Mouse (Mus musculus): ENCODE measurements around the gene Sorcs3. TPM values are rescaled to one million over a fixed set of nuclear protein-coding genes. Genes with fewer than 3 reads are reported as not detected.
A peak's percentile ranks its signal among the peaks of the same experiment; 100 is the strongest.

Gene Sorcs3
- polyA plus RNA-seq, 1 experiment: 10.2 TPM

- 74% methylated on average over 2 of the region's 2 CpGs for WGBS
- H3K4me1 ChIP-seq (ENCODE audit: control insufficient read depth, insufficient read depth, low read length): no peaks in the 10 kb centered on the region
- no peak for TF ChIP-seq CTCF (IDR thresholded peaks at IDR 0.05; ENCODE audit: borderline replicate concordance, insufficient read depth, low read depth, low read length)
- TF ChIP-seq POLR2A (IDR thresholded peaks at IDR 0.05; ENCODE audit: borderline replicate concordance, insufficient read depth, low read length): no peak
- no peak for DNase-seq
- H3K4me3 ChIP-seq (replicated peaks; ENCODE audit: insufficient read depth, low read depth, low read length): no peak overlapping the region
- H3K27ac ChIP-seq (ENCODE audit: insufficient read depth, low read length): no peak overlapping the region
- H3K27me3 ChIP-seq (ENCODE audit: control insufficient read depth, insufficient read depth, low read length): no peaks in the 10 kb centered on the region
Observed at GRCm38 (mm10) chr19:48686369-48686768, 480.5 kb downstream of the Sorcs3 start.

GRCm38 (mm10) chr19:48700111-48700658, 494.4 kb downstream of the Sorcs3 start:
- TF ChIP-seq POLR2A (IDR thresholded peaks at IDR 0.05; ENCODE audit: borderline replicate concordance, insufficient read depth, low read length) (no peak), CTCF (IDR thresholded peaks at IDR 0.05; ENCODE audit: borderline replicate concordance, insufficient read depth, low read depth, low read length) (no peak)
- Histone ChIP-seq H3K4me1 (ENCODE audit: control insufficient read depth, insufficient read depth, low read length) (no peaks in the 10 kb centered on the region), H3K27ac (ENCODE audit: insufficient read depth, low read length) (no peak overlapping the region), H3K4me3 (replicated peaks; ENCODE audit: insufficient read depth, low read depth, low read length) (no peak overlapping the region), H3K27me3 (ENCODE audit: control insufficient read depth, insufficient read depth, low read length) (no peaks in the 10 kb centered on the region)
- WGBS: 32% methylated on average over 6 of the region's 6 CpGs
- peak; percentile 10 to 55 for DNase-seq

GRCm38 (mm10) chr19:48703763-48704162, 497.9 kb downstream of the Sorcs3 start:
- DNase-seq: no peak
- no peak overlapping the region for H3K27ac ChIP-seq (ENCODE audit: insufficient read depth, low read length)
- no peak overlapping the region for H3K4me3 ChIP-seq (replicated peaks; ENCODE audit: insufficient read depth, low read depth, low read length)
- 95% methylated on average over 2 of the region's 2 CpGs for WGBS
- no peaks in the 10 kb centered on the region for H3K27me3 ChIP-seq (ENCODE audit: control insufficient read depth, insufficient read depth, low read length)
- no peaks in the 10 kb centered on the region for H3K4me1 ChIP-seq (ENCODE audit: control insufficient read depth, insufficient read depth, low read length)
- TF ChIP-seq POLR2A (IDR thresholded peaks at IDR 0.05; ENCODE audit: borderline replicate concordance, insufficient read depth, low read length): no peak
- no peak for TF ChIP-seq CTCF (IDR thresholded peaks at IDR 0.05; ENCODE audit: borderline replicate concordance, insufficient read depth, low read depth, low read length)

DNA sequence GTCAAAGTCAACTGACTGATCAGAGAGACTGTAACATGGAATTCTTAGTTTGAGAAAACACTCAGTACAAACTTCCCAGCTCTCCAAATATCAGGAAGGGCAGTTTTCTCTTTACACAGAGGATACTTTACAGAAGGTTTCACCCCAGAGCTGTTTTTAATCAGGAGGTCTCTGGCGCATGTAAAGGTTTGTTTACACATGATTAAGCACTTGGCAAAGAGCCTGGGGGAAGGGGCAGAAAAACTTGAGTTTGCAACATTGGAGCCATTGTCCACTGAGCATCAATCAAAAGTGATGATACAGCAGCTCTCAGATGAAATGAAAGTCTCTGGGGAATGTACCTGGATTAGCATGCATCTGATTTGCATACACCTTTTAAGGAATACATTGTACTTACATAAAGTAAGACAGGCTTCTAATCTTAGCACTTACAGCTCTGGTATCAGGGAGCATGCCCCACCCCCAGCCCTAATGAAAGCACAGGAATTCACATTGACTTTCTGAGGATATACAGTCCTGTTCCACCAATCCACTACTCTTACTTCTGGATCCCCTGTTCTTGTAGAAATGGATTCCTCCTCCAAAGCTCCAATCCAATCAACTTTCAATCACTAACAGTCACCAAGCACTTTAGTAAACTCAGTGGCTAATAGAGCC, 500.6 kb downstream of the Sorcs3 start:
- H3K27me3 ChIP-seq (ENCODE audit: control insufficient read depth, insufficient read depth, low read length): no peaks in the 10 kb centered on the region
- WGBS: 14% methylated on average over 1 of the region's 1 CpGs
- no peak for DNase-seq
- TF ChIP-seq CTCF (IDR thresholded peaks at IDR 0.05; ENCODE audit: borderline replicate concordance, insufficient read depth, low read depth, low read length) (no peak), POLR2A (IDR thresholded peaks at IDR 0.05; ENCODE audit: borderline replicate concordance, insufficient read depth, low read length) (no peak)
- no peaks in the 10 kb centered on the region for H3K4me1 ChIP-seq (ENCODE audit: control insufficient read depth, insufficient read depth, low read length)
- H3K4me3 ChIP-seq (replicated peaks; ENCODE audit: insufficient read depth, low read depth, low read length): no peak overlapping the region
- H3K27ac ChIP-seq (ENCODE audit: insufficient read depth, low read length): no peak overlapping the region

DNA sequence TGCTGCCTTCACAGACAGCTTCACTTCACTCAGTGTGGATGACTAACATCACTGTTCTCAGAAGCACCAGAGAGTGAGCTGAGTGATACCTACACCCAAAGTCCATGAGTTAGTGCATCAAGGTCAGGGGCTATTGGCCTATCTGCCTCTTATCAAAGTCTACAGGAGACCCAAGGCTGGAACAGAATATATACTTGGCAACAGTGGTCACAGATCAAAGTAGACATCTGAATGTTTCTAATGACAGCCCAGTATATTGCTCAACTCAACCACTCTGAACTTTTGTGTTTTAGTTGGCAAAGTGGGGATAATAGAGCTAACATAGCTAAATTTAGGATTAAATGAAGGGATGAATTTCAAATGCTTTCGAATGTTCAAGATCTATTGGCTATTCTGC, 501.1 kb downstream of the Sorcs3 start:
- 94% methylated on average over 1 of the region's 1 CpGs for WGBS
- no peak for DNase-seq
- Histone ChIP-seq H3K4me1 (ENCODE audit: control insufficient read depth, insufficient read depth, low read length) (no peaks in the 10 kb centered on the region), H3K4me3 (replicated peaks; ENCODE audit: insufficient read depth, low read depth, low read length) (no peak overlapping the region), H3K27me3 (ENCODE audit: control insufficient read depth, insufficient read depth, low read length) (no peaks in the 10 kb centered on the region), H3K27ac (ENCODE audit: insufficient read depth, low read length) (no peak overlapping the region)
- no peak for TF ChIP-seq CTCF (IDR thresholded peaks at IDR 0.05; ENCODE audit: borderline replicate concordance, insufficient read depth, low read depth, low read length)
- no peak for TF ChIP-seq POLR2A (IDR thresholded peaks at IDR 0.05; ENCODE audit: borderline replicate concordance, insufficient read depth, low read length)

DNA sequence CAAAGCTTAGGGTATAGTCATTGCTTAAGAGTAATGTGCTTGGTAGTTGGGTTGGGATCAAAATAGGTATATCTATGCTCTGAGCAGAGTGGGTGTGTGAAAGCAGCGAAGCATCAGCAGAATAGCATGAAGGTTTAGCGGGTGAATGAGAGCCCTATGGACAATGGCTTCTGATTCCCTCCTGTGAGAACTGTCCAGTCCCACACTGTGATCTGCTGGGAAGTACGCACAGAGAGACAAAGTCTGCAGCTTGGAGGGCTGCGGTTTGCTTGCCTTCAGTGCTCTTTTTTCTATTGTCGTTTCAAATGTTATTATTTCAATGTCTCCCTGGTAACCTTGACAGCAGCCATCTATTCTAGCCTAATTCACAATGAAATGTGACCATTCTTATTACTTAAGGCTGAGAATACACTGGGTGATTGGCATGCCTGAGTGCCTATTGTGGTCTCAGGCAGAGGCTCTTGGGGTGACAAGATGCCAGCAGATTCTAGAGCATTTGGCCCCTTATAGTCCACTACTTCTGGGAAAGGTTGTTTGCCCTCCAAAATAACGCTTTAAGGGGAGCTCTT, 520.1 kb downstream of the Sorcs3 start:
- no peak overlapping the region for H3K4me3 ChIP-seq (replicated peaks; ENCODE audit: insufficient read depth, low read depth, low read length)
- DNase-seq: no peak
- H3K27ac ChIP-seq (ENCODE audit: insufficient read depth, low read length): no peak overlapping the region
- no peaks in the 10 kb centered on the region for H3K27me3 ChIP-seq (ENCODE audit: control insufficient read depth, insufficient read depth, low read length)
- H3K4me1 ChIP-seq (ENCODE audit: control insufficient read depth, insufficient read depth, low read length): no peaks in the 10 kb centered on the region
- 25% methylated on average over 6 of the region's 6 CpGs for WGBS
- TF ChIP-seq CTCF (IDR thresholded peaks at IDR 0.05; ENCODE audit: borderline replicate concordance, insufficient read depth, low read depth, low read length) (no peak), POLR2A (IDR thresholded peaks at IDR 0.05; ENCODE audit: borderline replicate concordance, insufficient read depth, low read length) (no peak)

GRCm38 (mm10) chr19:48727048-48727447, 521.2 kb downstream of the Sorcs3 start:
- Histone ChIP-seq H3K27me3 (ENCODE audit: control insufficient read depth, insufficient read depth, low read length) (no peaks in the 10 kb centered on the region), H3K27ac (ENCODE audit: insufficient read depth, low read length) (no peak overlapping the region), H3K4me1 (ENCODE audit: control insufficient read depth, insufficient read depth, low read length) (no peaks in the 10 kb centered on the region), H3K4me3 (replicated peaks; ENCODE audit: insufficient read depth, low read depth, low read length) (no peak overlapping the region)
- DNase-seq: no peak
- no peak for TF ChIP-seq POLR2A (IDR thresholded peaks at IDR 0.05; ENCODE audit: borderline replicate concordance, insufficient read depth, low read length)
- no peak for TF ChIP-seq CTCF (IDR thresholded peaks at IDR 0.05; ENCODE audit: borderline replicate concordance, insufficient read depth, low read depth, low read length)
- WGBS: 39% methylated on average over 3 of the region's 3 CpGs

GRCm38 (mm10) chr19:48727601-48728000, 521.8 kb downstream of the Sorcs3 start:
- no peak for DNase-seq
- WGBS: 75% methylated on average over 5 of the region's 5 CpGs
- Histone ChIP-seq H3K4me3 (replicated peaks; ENCODE audit: insufficient read depth, low read depth, low read length) (no peak overlapping the region), H3K4me1 (ENCODE audit: control insufficient read depth, insufficient read depth, low read length) (no peaks in the 10 kb centered on the region), H3K27ac (ENCODE audit: insufficient read depth, low read length) (no peak overlapping the region), H3K27me3 (ENCODE audit: control insufficient read depth, insufficient read depth, low read length) (no peaks in the 10 kb centered on the region)
- TF ChIP-seq CTCF (IDR thresholded peaks at IDR 0.05; ENCODE audit: borderline replicate concordance, insufficient read depth, low read depth, low read length): no peak
